Mouse (Mus musculus): ENCODE measurements at regions not wholly inside any gene's neighbourhood (a gene's known extent, or its start where the extent isn't known, plus 50 kb on each side); places are given as distances from the start of the nearest gene placed in this dataset.

DNA sequence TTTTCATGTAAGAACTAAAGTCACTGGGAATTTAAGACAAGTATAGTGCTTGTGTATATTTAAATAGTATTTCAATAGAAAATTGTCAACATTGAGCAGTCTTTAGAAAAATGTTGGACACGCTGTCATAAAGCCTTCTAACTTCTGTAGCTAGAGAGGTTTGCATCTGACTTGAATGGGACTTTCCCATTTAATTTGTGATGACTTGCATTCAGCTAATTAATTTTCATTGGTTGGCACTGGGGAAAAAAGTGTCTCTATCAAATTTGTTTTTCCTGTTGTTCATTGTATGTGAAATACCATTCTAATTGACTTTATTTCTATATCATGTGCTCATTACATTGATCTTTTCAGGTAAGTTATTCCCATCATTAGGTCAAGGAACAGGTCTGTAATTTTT is 104.6 kb upstream of the Otogl start:
- Histone ChIP-seq H3K4me3 (ENCODE audit: low read depth, low read length) (no peak overlapping the region), H3K27ac (replicated peaks; ENCODE audit: low read depth, low read length) (no peak overlapping the region), H3K9me3 (ENCODE audit: control insufficient read depth, low read length) (no peaks in the 10 kb centered on the region), H3K4me1 (ENCODE audit: control insufficient read depth, insufficient read depth, low read length) (no peaks in the 10 kb centered on the region), H3K4me2 (ENCODE audit: low read depth, low read length) (no peak overlapping the region), H3K36me3 (ENCODE audit: control insufficient read depth, insufficient read depth, low read length) (no peaks in the 10 kb centered on the region), H3K27me3 (replicated peaks; ENCODE audit: control insufficient read depth, insufficient read depth, low read length) (no peaks in the 10 kb centered on the region), H3K9ac (ENCODE audit: low read depth, low read length) (no peak overlapping the region)
- 92% methylated on average over 1 of the region's 1 CpGs for WGBS
- ATAC-seq (ENCODE audit: low read depth), result no peak
- DNase-seq (ENCODE audit: low spot score), result no peak

DNA sequence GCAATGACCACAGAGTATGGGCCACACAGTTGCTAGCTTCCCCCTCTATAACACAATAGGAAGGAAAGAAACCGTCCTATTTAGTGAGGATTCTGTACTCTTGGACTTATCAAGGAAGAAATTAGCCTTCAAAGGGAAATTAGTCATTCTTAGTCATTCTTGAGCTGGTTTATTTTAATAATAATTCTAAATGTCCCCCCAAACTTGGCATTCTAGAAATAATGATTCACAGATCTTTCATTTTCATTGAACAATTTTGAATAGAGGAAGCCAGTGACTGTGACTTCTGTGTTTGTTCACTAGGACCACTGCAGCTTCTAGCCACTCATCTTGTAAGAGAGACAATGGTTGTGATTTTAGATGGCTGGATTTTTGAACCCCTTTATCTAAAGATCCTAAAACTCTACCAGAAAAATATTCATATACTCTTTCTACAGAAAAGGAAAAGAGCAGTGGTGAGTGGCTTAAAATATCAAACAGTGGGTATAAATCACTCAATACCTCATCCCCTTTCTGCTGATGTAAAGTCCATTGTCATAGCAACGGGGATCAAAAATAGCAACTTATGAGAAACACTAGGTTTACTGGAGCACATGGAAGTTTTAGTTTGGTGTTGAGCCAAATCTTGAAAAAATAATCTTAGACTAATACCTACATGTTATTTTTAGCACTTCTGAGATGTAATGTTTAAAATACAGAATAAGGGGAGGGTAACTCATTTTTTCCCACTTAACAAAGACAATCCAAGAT is 83.1 kb upstream of the Otogl start:
- ATAC-seq (ENCODE audit: low read depth), result no peak
- H3K36me3 ChIP-seq (ENCODE audit: control insufficient read depth, insufficient read depth, low read length), result no peaks in the 10 kb centered on the region
- H3K4me1 ChIP-seq (ENCODE audit: control insufficient read depth, insufficient read depth, low read length), result no peaks in the 10 kb centered on the region
- peak; percentile 25 for DNase-seq (ENCODE audit: low spot score)
- H3K27ac ChIP-seq (replicated peaks; ENCODE audit: low read depth, low read length), result no peak overlapping the region
- 76% methylated on average over 2 of the region's 2 CpGs for WGBS
- H3K9me3 ChIP-seq (ENCODE audit: control insufficient read depth, low read length), result no peaks in the 10 kb centered on the region
- no peak overlapping the region for H3K4me3 ChIP-seq (ENCODE audit: low read depth, low read length)
- no peaks in the 10 kb centered on the region for H3K27me3 ChIP-seq (replicated peaks; ENCODE audit: control insufficient read depth, insufficient read depth, low read length)
- H3K4me2 ChIP-seq (ENCODE audit: low read depth, low read length), result no peak overlapping the region
- H3K9ac ChIP-seq (ENCODE audit: low read depth, low read length), result no peak overlapping the region

DNA sequence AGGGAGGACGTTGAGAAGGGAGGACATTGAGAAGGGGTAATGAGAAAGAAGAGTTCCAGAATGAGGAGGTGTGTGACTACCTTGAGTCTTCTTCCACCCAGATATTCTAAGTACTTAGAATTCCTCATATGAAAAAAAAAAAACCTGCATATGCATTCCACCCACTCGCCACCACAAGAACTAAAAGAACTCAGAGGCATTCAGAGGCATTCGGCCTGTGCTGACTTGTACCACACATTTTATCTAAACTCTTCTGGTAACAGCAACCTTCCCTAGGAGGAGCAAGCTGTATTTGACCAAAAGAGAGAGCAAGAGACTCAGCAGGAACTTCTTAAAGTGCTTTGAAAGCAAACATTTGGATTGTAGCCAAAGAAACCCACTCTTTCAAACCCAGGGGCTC is 80.7 kb upstream of the Otogl start:
- no peaks in the 10 kb centered on the region for H3K4me1 ChIP-seq (ENCODE audit: control insufficient read depth, insufficient read depth, low read length)
- WGBS, result 63% methylated on average over 3 of the region's 3 CpGs
- DNase-seq (ENCODE audit: low spot score), result peak; percentile 51
- no peaks in the 10 kb centered on the region for H3K9me3 ChIP-seq (ENCODE audit: control insufficient read depth, low read length)
- H3K4me2 ChIP-seq (ENCODE audit: low read depth, low read length), result no peak overlapping the region
- no peak overlapping the region for H3K9ac ChIP-seq (ENCODE audit: low read depth, low read length)
- no peak overlapping the region for H3K27ac ChIP-seq (replicated peaks; ENCODE audit: low read depth, low read length)
- no peak for ATAC-seq (ENCODE audit: low read depth)
- H3K4me3 ChIP-seq (ENCODE audit: low read depth, low read length), result no peak overlapping the region
- H3K36me3 ChIP-seq (ENCODE audit: control insufficient read depth, insufficient read depth, low read length), result no peaks in the 10 kb centered on the region
- no peaks in the 10 kb centered on the region for H3K27me3 ChIP-seq (replicated peaks; ENCODE audit: control insufficient read depth, insufficient read depth, low read length)

DNA sequence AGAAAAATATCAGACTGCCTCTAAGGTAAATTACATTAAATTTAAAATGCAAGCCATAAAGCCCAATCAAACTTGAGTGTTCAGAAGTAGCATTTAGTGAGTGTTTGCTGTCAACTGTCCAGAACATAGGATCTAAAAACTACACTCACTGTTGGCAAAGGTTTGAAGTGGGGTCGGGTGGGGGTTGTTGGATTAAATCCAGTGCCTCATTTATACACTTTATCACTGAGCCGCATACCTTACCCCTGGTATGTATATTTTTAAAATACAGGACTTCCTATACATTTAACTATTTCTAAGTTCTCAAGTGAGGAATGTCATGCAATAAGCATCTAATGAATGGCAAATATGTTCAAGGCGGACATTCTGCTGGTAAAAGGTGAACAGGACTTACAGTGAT is 78.6 kb upstream of the Otogl start:
- Histone ChIP-seq H3K4me1 (ENCODE audit: control insufficient read depth, insufficient read depth, low read length) (no peaks in the 10 kb centered on the region), H3K27me3 (replicated peaks; ENCODE audit: control insufficient read depth, insufficient read depth, low read length) (no peaks in the 10 kb centered on the region), H3K9ac (ENCODE audit: low read depth, low read length) (no peak overlapping the region), H3K9me3 (ENCODE audit: control insufficient read depth, low read length) (no peaks in the 10 kb centered on the region), H3K4me3 (ENCODE audit: low read depth, low read length) (no peak overlapping the region), H3K27ac (replicated peaks; ENCODE audit: low read depth, low read length) (no peak overlapping the region), H3K4me2 (ENCODE audit: low read depth, low read length) (no peak overlapping the region), H3K36me3 (ENCODE audit: control insufficient read depth, insufficient read depth, low read length) (no peaks in the 10 kb centered on the region)
- ATAC-seq (ENCODE audit: low read depth) (no peak), DNase-seq (ENCODE audit: low spot score) (no peak)
- 69% methylated on average over 3 of the region's 3 CpGs for WGBS

DNA sequence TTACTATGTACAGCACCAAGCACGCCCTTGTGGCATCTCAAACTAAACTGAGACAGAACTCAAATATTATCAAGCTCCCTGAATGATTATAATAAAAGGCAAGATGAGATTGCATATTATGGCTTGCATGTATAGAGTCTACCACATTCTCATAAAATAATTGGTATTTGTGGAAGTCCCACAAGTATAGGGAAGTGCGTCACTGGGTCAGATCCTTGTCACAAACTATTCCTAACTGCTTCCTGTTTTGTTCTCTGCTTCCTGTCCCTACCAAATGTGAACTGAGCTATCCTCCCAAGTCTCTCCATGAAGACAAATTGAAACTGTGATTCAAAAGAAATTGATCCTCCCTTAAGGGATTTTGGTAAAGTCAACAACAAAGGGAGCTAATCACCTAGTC is 78.0 kb upstream of the Otogl start:
- Histone ChIP-seq H3K9ac (ENCODE audit: low read depth, low read length) (no peak overlapping the region), H3K36me3 (ENCODE audit: control insufficient read depth, insufficient read depth, low read length) (no peaks in the 10 kb centered on the region), H3K9me3 (ENCODE audit: control insufficient read depth, low read length) (no peaks in the 10 kb centered on the region), H3K4me3 (ENCODE audit: low read depth, low read length) (no peak overlapping the region), H3K27me3 (replicated peaks; ENCODE audit: control insufficient read depth, insufficient read depth, low read length) (no peaks in the 10 kb centered on the region), H3K4me2 (ENCODE audit: low read depth, low read length) (no peak overlapping the region), H3K27ac (replicated peaks; ENCODE audit: low read depth, low read length) (no peak overlapping the region), H3K4me1 (ENCODE audit: control insufficient read depth, insufficient read depth, low read length) (no peaks in the 10 kb centered on the region)
- 81% methylated on average over 2 of the region's 2 CpGs for WGBS
- DNase-seq (ENCODE audit: low spot score) (no peak), ATAC-seq (ENCODE audit: low read depth) (no peak)

DNA sequence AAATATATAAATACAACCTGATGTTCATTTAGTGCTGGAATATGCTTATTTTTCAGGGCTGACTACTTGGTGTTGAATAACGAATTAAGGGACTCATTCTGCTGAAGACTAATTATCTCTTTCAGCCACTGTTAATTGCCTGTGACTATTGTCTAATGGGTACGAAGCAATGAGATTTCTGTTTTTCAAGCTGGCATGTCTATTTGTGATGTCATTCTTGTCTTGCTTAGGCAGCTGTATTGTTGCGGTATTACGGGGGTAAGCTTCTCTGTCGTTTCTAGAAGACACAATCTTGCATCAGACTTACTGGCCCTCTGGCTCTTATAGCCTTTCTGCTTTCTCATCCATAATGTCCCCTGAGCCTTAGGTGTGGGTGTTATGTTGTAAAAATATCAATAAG is 70.7 kb upstream of the Otogl start:
- Histone ChIP-seq H3K9me3 (ENCODE audit: control insufficient read depth, low read length) (no peaks in the 10 kb centered on the region), H3K4me1 (ENCODE audit: control insufficient read depth, insufficient read depth, low read length) (no peaks in the 10 kb centered on the region), H3K27ac (replicated peaks; ENCODE audit: low read depth, low read length) (no peak overlapping the region), H3K9ac (ENCODE audit: low read depth, low read length) (no peak overlapping the region), H3K27me3 (replicated peaks; ENCODE audit: control insufficient read depth, insufficient read depth, low read length) (no peaks in the 10 kb centered on the region), H3K4me3 (ENCODE audit: low read depth, low read length) (no peak overlapping the region), H3K36me3 (ENCODE audit: control insufficient read depth, insufficient read depth, low read length) (no peaks in the 10 kb centered on the region), H3K4me2 (ENCODE audit: low read depth, low read length) (no peak overlapping the region)
- DNase-seq (ENCODE audit: low spot score) (no peak), ATAC-seq (ENCODE audit: low read depth) (no peak)
- 78% methylated on average over 5 of the region's 5 CpGs for WGBS

DNA sequence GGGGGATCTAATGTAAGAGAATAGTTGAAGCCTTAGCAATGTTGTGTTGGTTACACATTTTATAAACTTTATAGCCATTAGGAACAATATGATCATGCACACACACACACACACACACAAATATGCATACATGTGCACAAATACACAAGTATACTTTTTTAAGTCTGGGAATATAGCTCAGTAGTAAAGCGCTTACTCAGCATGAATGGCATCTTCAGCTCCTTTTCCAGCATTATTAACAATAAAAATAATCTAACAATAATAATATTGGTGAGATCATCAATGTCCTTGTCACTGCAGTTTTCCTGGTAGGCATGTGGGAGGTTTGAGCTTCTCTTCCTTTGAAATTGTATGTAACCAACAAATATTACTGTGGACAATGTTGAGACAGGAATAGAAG is 70.1 kb upstream of the Otogl start:
- Histone ChIP-seq H3K4me1 (ENCODE audit: control insufficient read depth, insufficient read depth, low read length) (no peaks in the 10 kb centered on the region), H3K9me3 (ENCODE audit: control insufficient read depth, low read length) (no peaks in the 10 kb centered on the region), H3K4me2 (ENCODE audit: low read depth, low read length) (no peak overlapping the region), H3K36me3 (ENCODE audit: control insufficient read depth, insufficient read depth, low read length) (no peaks in the 10 kb centered on the region), H3K27ac (replicated peaks; ENCODE audit: low read depth, low read length) (no peak overlapping the region), H3K4me3 (ENCODE audit: low read depth, low read length) (no peak overlapping the region), H3K27me3 (replicated peaks; ENCODE audit: control insufficient read depth, insufficient read depth, low read length) (no peaks in the 10 kb centered on the region), H3K9ac (ENCODE audit: low read depth, low read length) (no peak overlapping the region)
- WGBS, result 96% methylated on average over 1 of the region's 1 CpGs
- ATAC-seq (ENCODE audit: low read depth) (no peak), DNase-seq (ENCODE audit: low spot score) (no peak)

DNA sequence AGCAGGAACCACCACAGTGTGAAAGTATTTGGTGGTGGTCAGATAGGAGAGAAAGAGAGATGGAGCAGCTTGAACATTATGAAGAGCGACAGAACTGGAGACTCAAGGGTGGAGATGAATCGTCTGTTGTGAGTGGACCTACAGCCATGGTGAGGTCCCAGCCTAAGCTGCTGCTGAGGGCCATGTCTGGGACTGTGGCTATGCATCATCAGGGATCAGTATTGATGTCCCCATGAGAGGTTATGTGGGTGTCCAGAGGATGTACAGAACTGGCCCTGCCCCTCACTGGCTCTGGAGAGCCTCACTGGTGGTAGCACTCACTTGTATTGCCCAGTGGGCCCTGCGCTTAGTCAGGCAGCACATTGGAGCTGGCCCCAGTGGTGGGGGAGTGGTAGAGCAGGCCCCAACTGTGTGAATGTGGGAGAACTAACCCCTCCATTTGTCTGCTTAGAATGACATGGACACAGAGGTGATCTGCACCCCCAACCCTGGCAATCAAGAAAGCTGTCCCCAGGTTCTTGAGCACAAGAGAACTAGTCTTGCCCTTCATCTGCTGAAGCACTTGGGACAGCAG is 64.5 kb upstream of the Otogl start:
- no peak for ATAC-seq (ENCODE audit: low read depth)
- no peaks in the 10 kb centered on the region for H3K9me3 ChIP-seq (ENCODE audit: control insufficient read depth, low read length)
- H3K36me3 ChIP-seq (ENCODE audit: control insufficient read depth, insufficient read depth, low read length), result no peaks in the 10 kb centered on the region
- no peaks in the 10 kb centered on the region for H3K27me3 ChIP-seq (replicated peaks; ENCODE audit: control insufficient read depth, insufficient read depth, low read length)
- no peak for DNase-seq (ENCODE audit: low spot score)
- no peaks in the 10 kb centered on the region for H3K4me1 ChIP-seq (ENCODE audit: control insufficient read depth, insufficient read depth, low read length)
- H3K4me3 ChIP-seq (ENCODE audit: low read depth, low read length), result no peak overlapping the region
- no peak overlapping the region for H3K27ac ChIP-seq (replicated peaks; ENCODE audit: low read depth, low read length)
- no peak overlapping the region for H3K4me2 ChIP-seq (ENCODE audit: low read depth, low read length)
- no peak overlapping the region for H3K9ac ChIP-seq (ENCODE audit: low read depth, low read length)
- 98% methylated on average over 3 of the region's 3 CpGs for WGBS

DNA sequence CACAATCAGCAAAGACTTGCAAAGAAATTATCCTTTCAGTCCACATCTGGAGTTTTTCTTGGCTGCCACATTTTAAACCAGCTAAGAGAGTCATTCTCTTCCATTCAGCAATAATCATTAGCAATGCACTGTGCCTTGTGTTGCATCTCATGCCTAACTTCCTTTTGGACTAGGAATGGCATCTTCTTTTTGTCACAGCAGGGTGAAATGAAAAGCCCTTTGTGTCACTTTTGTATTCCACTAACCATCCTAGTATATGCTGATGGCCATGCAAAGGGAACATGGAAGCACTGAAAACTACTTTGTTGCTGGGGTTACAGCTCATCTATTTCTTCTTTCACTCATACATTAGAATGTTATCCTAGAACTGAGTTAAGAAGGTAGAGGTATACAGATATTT is 59.8 kb upstream of the Otogl start:
- no peak for ATAC-seq (ENCODE audit: low read depth)

More for the DNA sequence above, 59.8 kb upstream of the Otogl start:
- Histone ChIP-seq H3K27ac (replicated peaks; ENCODE audit: low read depth, low read length) (peak overlapping the region; percentile 15; the same call in 1 of the 2 replicates), H3K9me3 (ENCODE audit: control insufficient read depth, low read length) (no peaks in the 10 kb centered on the region), H3K4me1 (ENCODE audit: control insufficient read depth, insufficient read depth, low read length) (no peaks in the 10 kb centered on the region), H3K36me3 (ENCODE audit: control insufficient read depth, insufficient read depth, low read length) (no peaks in the 10 kb centered on the region), H3K4me3 (ENCODE audit: low read depth, low read length) (no peak overlapping the region), H3K4me2 (ENCODE audit: low read depth, low read length) (no peak overlapping the region), H3K27me3 (replicated peaks; ENCODE audit: control insufficient read depth, insufficient read depth, low read length) (no peaks in the 10 kb centered on the region), H3K9ac (ENCODE audit: low read depth, low read length) (no peak overlapping the region)
- peak; percentile 9 for DNase-seq (ENCODE audit: low spot score)

Data from embryonic facial prominence, embryonic 14.5 days (tissue).